Mouse (Mus musculus): ENCODE data around the gene Vezf1. TPM values are rescaled to one million over a fixed set of nuclear protein-coding genes. Genes with fewer than 3 reads are reported as not detected.
"Not testable (repeated sequence)": the region's sequence is repeated elsewhere in the genome, so short reads cannot be mapped to it uniquely, and the experiment has no call there.

The Vezf1 gene
- polyA plus RNA-seq, 1 experiment from 2014 or later, result 22.2 TPM

DNA sequence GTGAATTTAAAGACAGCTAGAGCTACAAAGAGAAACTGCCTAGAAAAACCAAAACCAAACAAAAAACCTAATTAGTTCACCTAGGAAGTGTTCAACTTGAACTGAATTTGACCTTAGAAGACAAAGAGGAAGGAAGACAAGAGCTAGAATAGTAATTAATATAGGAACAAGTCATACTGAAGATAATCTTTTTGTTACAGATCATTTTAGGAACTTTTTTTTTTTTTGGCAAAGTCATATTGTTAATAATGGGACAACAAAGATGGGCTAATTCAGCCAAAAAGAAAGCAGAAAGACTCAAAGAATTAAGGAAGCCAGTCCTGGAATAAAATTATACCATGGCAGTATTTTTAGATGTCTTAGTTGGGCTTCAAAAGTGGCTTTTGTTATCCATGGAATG is 23.8 kb upstream of the Vezf1 start:
- no peak overlapping the region for H3K4me3 ChIP-seq
- H3K9me3 ChIP-seq (replicated peaks), result no peaks in the 10 kb centered on the region
- H3K4me1 ChIP-seq (replicated peaks), result peaks cover 14% of the 10 kb centered on the region
- no peak overlapping the region for H3K4me2 ChIP-seq
- no peak overlapping the region for H3K27ac ChIP-seq
- peaks cover 3% of the 10 kb centered on the region for H3K36me3 ChIP-seq
- no peak for ATAC-seq (replicated peaks; ENCODE audit: insufficient number of reproducible peaks, insufficient read depth, low FRiP score, low read depth)
- H3K9ac ChIP-seq, result no peak overlapping the region
- no peaks in the 10 kb centered on the region for H3K27me3 ChIP-seq

DNA sequence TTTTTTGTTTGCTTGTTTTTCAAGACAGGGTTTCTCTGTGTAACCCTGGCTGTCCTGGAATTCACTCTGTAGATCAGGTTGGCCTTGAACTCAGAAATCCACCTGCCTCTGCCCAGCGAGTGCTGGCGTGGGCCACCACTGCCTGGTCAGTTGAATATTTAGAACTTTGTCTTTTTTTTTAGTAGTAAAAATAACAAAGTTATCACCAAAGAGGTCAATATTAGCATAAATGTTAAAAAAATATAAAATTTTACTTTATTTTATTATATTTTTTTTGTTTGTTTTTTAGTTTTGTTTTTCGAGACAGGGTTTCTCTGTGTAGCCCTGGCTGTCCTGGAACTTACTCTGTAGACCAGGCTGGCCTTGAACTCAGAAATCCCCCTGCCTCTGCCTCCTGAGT is 22.9 kb upstream of the Vezf1 start:
- H3K27ac ChIP-seq; H3K9ac ChIP-seq; H3K4me3 ChIP-seq; ATAC-seq (replicated peaks; ENCODE audit: insufficient number of reproducible peaks, insufficient read depth, low FRiP score, low read depth); H3K9me3 ChIP-seq (replicated peaks); H3K4me2 ChIP-seq; H3K27me3 ChIP-seq: not testable (repeated sequence)
- Histone ChIP-seq H3K4me1 (replicated peaks) (peaks cover 22% of the 10 kb centered on the region), H3K36me3 (peaks cover 12% of the 10 kb centered on the region)
- WGBS, result 98% methylated on average over 3 of the region's 3 CpGs

DNA sequence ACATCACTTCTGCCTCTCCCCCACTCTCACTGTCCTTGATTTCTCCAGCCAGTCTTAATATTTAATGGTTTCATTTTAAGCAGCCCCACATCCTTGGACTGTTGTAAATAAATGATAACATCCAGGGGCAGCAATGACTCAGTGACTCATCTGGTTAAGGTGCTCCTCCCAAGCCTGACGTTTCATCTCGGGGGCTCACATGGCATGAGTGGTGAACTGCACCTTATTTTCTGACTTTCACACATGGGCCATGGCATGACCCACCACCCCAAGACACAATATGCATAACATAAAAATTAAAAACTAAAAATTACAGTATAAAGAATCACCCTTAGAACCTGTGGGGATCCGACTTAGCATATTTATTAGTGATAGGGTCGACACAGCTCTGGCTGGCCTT is 22.2 kb upstream of the Vezf1 start:
- peaks cover 26% of the 10 kb centered on the region for H3K4me1 ChIP-seq (replicated peaks)
- H3K9me3 ChIP-seq (replicated peaks), result no peaks in the 10 kb centered on the region
- H3K4me3 ChIP-seq, result no peak overlapping the region
- no peak overlapping the region for H3K4me2 ChIP-seq
- H3K36me3 ChIP-seq, result peaks cover 15% of the 10 kb centered on the region
- no peaks in the 10 kb centered on the region for H3K27me3 ChIP-seq
- no peak for ATAC-seq (replicated peaks; ENCODE audit: insufficient number of reproducible peaks, insufficient read depth, low FRiP score, low read depth)
- H3K9ac ChIP-seq, result no peak overlapping the region
- WGBS, result 75% methylated on average over 4 of the region's 4 CpGs
- H3K27ac ChIP-seq, result no peak overlapping the region

- H3K4me3 ChIP-seq, result peak overlapping the region; percentile 89
- peak overlapping the region; percentile 97 for H3K9ac ChIP-seq
- H3K27me3 ChIP-seq, result no peaks in the 10 kb centered on the region
- H3K27ac ChIP-seq, result peak overlapping the region; percentile 100
- peaks cover 17% of the 10 kb centered on the region for H3K36me3 ChIP-seq
- WGBS, result 58% methylated on average over 17 of the region's 17 CpGs
- H3K9me3 ChIP-seq (replicated peaks), result no peaks in the 10 kb centered on the region
- peaks cover 28% of the 10 kb centered on the region for H3K4me1 ChIP-seq (replicated peaks)
- peak overlapping the region; percentile 72 for H3K4me2 ChIP-seq
- ATAC-seq (replicated peaks; ENCODE audit: insufficient number of reproducible peaks, insufficient read depth, low FRiP score, low read depth), result no peak
Observed at GRCm38 (mm10) chr11:88046323-88046937, 21.6 kb upstream of the Vezf1 start.

GRCm38 (mm10) chr11:88046944-88047794 is 20.9 kb upstream of the Vezf1 start, which contains the start of gene Srsf1:
Gene Srsf1 (plus strand): TSS chr11:88047373.
- peak within 1 kb of the TSS; percentile 100 for H3K27ac ChIP-seq
- no peaks in the 10 kb centered on the region for H3K9me3 ChIP-seq (replicated peaks)
- peak within 1 kb of the TSS; percentile 89 for H3K4me3 ChIP-seq
- peak; percentile 93 for ATAC-seq (replicated peaks; ENCODE audit: insufficient number of reproducible peaks, insufficient read depth, low FRiP score, low read depth)
- H3K36me3 ChIP-seq, result peaks cover 20% of the 10 kb centered on the region
- WGBS, result under 1% methylated on average over 60 of the region's 60 CpGs
- H3K9ac ChIP-seq, result peak within 1 kb of the TSS; percentile 97
- H3K27me3 ChIP-seq, result no peaks in the 10 kb centered on the region
- H3K4me2 ChIP-seq, result peak within 1 kb of the TSS; percentile 72
- peaks cover 28% of the 10 kb centered on the region for H3K4me1 ChIP-seq (replicated peaks)

DNA sequence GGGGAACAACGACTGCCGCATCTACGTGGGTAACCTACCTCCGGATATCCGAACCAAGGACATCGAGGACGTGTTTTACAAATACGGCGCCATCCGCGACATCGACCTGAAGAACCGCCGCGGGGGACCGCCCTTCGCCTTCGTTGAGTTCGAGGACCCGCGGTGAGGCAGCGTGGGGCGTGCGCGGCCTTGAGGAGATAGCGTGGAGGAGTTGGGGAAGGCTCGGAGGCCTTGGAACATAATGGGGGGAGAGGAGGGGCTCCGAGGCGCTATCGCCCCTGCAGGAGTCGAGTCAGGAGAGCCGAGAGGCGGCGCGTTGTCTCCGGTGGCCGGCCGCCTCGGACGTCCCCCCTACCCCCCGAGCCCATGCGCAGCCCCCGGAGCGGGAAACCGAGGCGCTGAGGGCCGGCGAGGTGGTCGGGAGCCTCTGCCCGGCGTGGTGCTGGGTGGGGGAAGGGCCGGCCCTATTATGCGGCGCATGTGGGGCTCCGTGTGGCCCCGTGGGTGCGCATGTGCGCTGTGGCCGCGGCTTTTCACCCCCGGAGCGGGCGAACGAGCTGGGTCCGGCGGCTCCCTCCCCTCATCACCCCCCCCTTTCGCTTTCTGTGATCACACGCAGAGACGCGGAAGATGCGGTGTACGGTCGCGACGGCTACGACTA is 20.1 kb upstream of the Vezf1 start:
- peaks cover 27% of the 10 kb centered on the region for H3K36me3 ChIP-seq
- H3K4me2 ChIP-seq, result peak overlapping the region; percentile 72
- H3K9me3 ChIP-seq (replicated peaks), result no peaks in the 10 kb centered on the region
- H3K27ac ChIP-seq, result peak overlapping the region; percentile 100
- peak overlapping the region; percentile 89 for H3K4me3 ChIP-seq
- H3K27me3 ChIP-seq, result no peaks in the 10 kb centered on the region
- peak; percentile 82 for ATAC-seq (replicated peaks; ENCODE audit: insufficient number of reproducible peaks, insufficient read depth, low FRiP score, low read depth)
- peaks cover 28% of the 10 kb centered on the region for H3K4me1 ChIP-seq (replicated peaks)
- H3K9ac ChIP-seq, result peak overlapping the region; percentile 97
- WGBS, result under 1% methylated on average over 76 of the region's 76 CpGs

DNA sequence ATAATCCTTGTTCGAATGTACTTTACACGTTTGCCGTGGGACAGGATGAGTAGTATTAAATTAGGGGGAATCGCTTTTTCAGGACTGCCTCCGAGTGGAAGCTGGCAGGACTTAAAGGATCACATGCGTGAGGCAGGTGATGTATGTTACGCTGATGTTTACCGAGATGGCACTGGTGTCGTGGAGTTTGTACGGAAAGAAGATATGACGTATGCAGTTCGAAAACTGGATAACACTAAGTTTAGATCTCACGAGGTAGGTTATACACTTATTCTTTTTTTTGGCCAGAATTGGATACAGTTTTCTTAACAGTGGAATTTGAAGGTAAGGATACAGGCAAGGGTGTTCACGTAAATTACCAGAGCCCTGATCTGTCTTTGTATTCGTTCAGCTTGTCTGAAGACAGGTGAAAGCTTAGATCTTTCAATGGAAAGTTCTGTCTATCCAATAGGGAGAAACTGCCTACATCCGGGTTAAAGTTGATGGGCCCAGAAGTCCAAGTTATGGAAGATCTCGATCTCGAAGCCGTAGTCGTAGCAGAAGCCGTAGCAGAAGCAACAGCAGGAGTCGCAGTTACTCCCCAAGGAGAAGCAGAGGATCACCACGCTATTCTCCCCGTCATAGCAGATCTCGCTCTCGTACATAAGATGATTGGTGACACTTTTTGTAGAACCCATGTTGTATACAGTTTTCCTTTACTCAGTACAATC is 19.0 kb upstream of the Vezf1 start:
- H3K4me1 ChIP-seq (replicated peaks), result peaks cover 28% of the 10 kb centered on the region
- H3K4me3 ChIP-seq, result peak overlapping the region; percentile 89
- peaks cover 31% of the 10 kb centered on the region for H3K36me3 ChIP-seq
- 14% methylated on average over 26 of the region's 26 CpGs for WGBS
- no peaks in the 10 kb centered on the region for H3K27me3 ChIP-seq
- no peak for ATAC-seq (replicated peaks; ENCODE audit: insufficient number of reproducible peaks, insufficient read depth, low FRiP score, low read depth)
- H3K9me3 ChIP-seq (replicated peaks), result no peaks in the 10 kb centered on the region
- H3K4me2 ChIP-seq, result peak overlapping the region; percentile 72
- peak overlapping the region; percentile 97 for H3K9ac ChIP-seq
- peak overlapping the region; percentile 12; the same call in 1 of the 2 replicates for H3K27ac ChIP-seq

GRCm38 (mm10) chr11:88049732-88050131 is 18.3 kb upstream of the Vezf1 start:
- peaks cover 31% of the 10 kb centered on the region for H3K36me3 ChIP-seq
- peaks cover 28% of the 10 kb centered on the region for H3K4me1 ChIP-seq (replicated peaks)
- peak overlapping the region; percentile 97; the same call in 1 of the 2 replicates for H3K9ac ChIP-seq

DNA sequence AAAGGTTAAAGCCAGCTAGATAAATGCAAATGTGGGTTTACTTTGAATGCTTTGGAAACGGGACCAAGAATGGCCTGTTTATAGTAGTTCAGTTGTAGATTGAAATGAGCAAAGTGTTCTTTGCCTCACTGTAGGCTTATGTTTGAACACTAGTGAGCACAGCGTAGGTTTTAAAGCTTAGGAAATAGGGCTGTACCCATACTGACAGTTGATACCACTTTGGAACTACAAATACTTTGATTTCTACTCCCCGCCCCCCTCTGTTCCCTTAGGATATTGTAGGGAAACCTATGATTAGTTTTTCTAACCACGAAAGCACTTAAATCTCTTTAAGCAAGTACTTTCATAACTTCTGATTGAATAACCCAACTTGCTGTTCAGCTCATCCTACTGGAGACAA is 15.4 kb upstream of the Vezf1 start:
- no peak overlapping the region for H3K27ac ChIP-seq
- H3K4me3 ChIP-seq, result no peak overlapping the region

More at GRCm38 (mm10) chr11:88049732-88050131, 18.3 kb upstream of the Vezf1 start:
- peak overlapping the region; percentile 89 for H3K4me3 ChIP-seq
- no peak overlapping the region for H3K27ac ChIP-seq
- no peaks in the 10 kb centered on the region for H3K27me3 ChIP-seq
- ATAC-seq (replicated peaks; ENCODE audit: insufficient number of reproducible peaks, insufficient read depth, low FRiP score, low read depth), result no peak
- H3K9me3 ChIP-seq (replicated peaks), result no peaks in the 10 kb centered on the region
- H3K4me2 ChIP-seq, result peak overlapping the region; percentile 72

DNA sequence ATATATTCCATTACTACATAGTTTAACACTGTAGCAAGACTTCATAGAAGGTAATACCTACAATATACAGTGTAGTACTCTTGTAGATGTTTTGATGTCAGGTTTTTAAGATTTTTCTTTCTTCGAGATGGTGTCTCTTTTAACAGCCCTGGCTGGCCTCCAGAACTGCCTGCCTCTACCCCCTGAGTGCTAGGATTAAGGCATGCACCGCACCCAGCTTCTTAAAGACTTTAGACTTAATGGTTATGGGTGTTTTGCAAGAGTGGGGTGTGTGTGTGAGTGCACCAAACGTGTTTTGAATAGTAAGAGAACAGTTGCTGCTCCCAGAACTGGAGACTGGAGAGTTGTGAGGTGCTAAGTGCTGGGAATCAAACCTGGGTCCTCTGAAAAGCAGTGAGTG is 14.3 kb upstream of the Vezf1 start:
- Histone ChIP-seq H3K27ac (no peak overlapping the region), H3K4me2 (no peak overlapping the region), H3K27me3 (no peaks in the 10 kb centered on the region), H3K36me3 (peaks cover 31% of the 10 kb centered on the region), H3K4me1 (replicated peaks) (peaks cover 20% of the 10 kb centered on the region), H3K9me3 (replicated peaks) (no peaks in the 10 kb centered on the region), H3K9ac (no peak overlapping the region), H3K4me3 (no peak overlapping the region)
- ATAC-seq (replicated peaks; ENCODE audit: insufficient number of reproducible peaks, insufficient read depth, low FRiP score, low read depth), result no peak
- 69% methylated on average over 3 of the region's 3 CpGs for WGBS

More for the DNA sequence above, 15.4 kb upstream of the Vezf1 start:
- peaks cover 31% of the 10 kb centered on the region for H3K36me3 ChIP-seq
- H3K4me1 ChIP-seq (replicated peaks), result peaks cover 20% of the 10 kb centered on the region
- no peak overlapping the region for H3K9ac ChIP-seq
- ATAC-seq (replicated peaks; ENCODE audit: insufficient number of reproducible peaks, insufficient read depth, low FRiP score, low read depth), result no peak
- no peaks in the 10 kb centered on the region for H3K27me3 ChIP-seq
- H3K4me2 ChIP-seq, result no peak overlapping the region
- 87% methylated on average over 4 of the region's 4 CpGs for WGBS
- H3K9me3 ChIP-seq (replicated peaks), result no peaks in the 10 kb centered on the region

DNA sequence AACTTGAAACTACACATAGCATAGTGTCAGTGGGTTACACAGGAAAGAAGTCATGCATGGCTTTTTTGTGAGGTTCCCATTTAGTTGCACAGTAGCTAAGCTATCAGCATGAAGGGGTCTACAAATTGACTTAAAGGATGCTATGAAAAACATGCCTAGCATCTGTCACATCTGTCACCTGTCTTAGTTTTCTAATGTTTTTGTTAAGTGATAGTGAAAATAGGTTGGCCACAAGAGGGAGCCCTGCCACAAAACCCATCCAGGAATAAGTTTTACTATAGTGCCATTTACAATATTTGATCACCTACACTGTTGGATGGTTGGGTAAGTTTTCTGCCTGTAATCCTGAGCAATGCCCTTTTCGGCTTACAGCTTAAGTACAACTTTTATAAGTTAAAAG is 13.5 kb upstream of the Vezf1 start:
- peaks cover 15% of the 10 kb centered on the region for H3K4me1 ChIP-seq (replicated peaks)
- peaks cover 25% of the 10 kb centered on the region for H3K36me3 ChIP-seq
- no peak overlapping the region for H3K4me2 ChIP-seq
- H3K27me3 ChIP-seq, result no peaks in the 10 kb centered on the region
- H3K9ac ChIP-seq, result no peak overlapping the region
- WGBS, result 83% methylated on average over 1 of the region's 1 CpGs
- no peak overlapping the region for H3K4me3 ChIP-seq
- H3K27ac ChIP-seq, result no peak overlapping the region
- no peak for ATAC-seq (replicated peaks; ENCODE audit: insufficient number of reproducible peaks, insufficient read depth, low FRiP score, low read depth)
- no peaks in the 10 kb centered on the region for H3K9me3 ChIP-seq (replicated peaks)
